Mouse (Mus musculus) gastrocnemius, adult 8-10 months (tissue): ENCODE data around the gene Mpp4. TPM values are rescaled to one million over a fixed set of nuclear protein-coding genes. Genes with fewer than 3 reads are reported as not detected.

Source experiments
- total RNA-seq, 4 experiments: library from RNA; stranded (reverse); gene quantifications; 2 replicates each; pipeline ENCODE4 v1.2.4; 2022

Mpp4 gene
- total RNA-seq, 4 experiments from 2014 or later: 0.11 to 0.13 TPM; not detected in 2

Other genes starting within 250 kb of the Mpp4 start
- gene Trak2, start 190.0 kb downstream of the Mpp4 start, total RNA-seq: 100 to 1,000 TPM in 1 of 4 experiments, 10 to 100 TPM in 3; 60.8 to 110 (median 83.9) TPM
- 100 to 1,000 TPM; 117 to 185 (median 147) TPM for gene Stradb, start 189.9 kb downstream of the Mpp4 start, total RNA-seq
- gene C2cd6, start 68.5 kb downstream of the Mpp4 start, total RNA-seq: not detected
- gene Tmem237, start 43.0 kb downstream of the Mpp4 start, total RNA-seq: 1 to 10 TPM; 4.2 to 6.1 (median 4.4) TPM
- 10 to 100 TPM; 16.5 to 18.5 (median 17.7) TPM for gene Als2, start 73.8 kb upstream of the Mpp4 start, total RNA-seq
- gene Cdk15, start 93.5 kb upstream of the Mpp4 start, total RNA-seq: under 1 TPM in 1 of 4 experiments, not detected in 3; 0.22 TPM